Mouse (Mus musculus) gastrocnemius, postnatal 10 days (tissue): Measurements from ENCODE around the gene Prkag3. TPM values are rescaled to one million over a fixed set of nuclear protein-coding genes. Genes with fewer than 3 reads are reported as not detected.

ENCODE experiments used
- DNase-seq: peaks from one replicate; pipeline ENCODE4 v3.0.0; 2021; ENCODE audit warnings: mixed read lengths
- long read RNA-seq, 2 experiments: library from polyadenylated mRNA; stranded (forward); transcript quantifications; one replicate each; pipeline ENCODE4 v2.0.0; 2021
- total RNA-seq, 2 experiments: library from RNA; stranded (reverse); gene quantifications; 2 replicates each; pipeline ENCODE4 v1.2.3; 2021

The Prkag3 gene
- 10 to 100 TPM; 64.7 to 66.7 TPM for total RNA-seq
- long read RNA-seq, experiment 1, transcript Prkag3-206 (14 exons, 2,832 nt): major isoform, 77 of 154 reads
- long read RNA-seq, experiment 1, partial matches to known transcripts: 35 of 154 reads
- long read RNA-seq, experiment 1, other reads (novel, unspliced or antisense): 42 of 154 reads
- long read RNA-seq, experiment 2, transcript Prkag3-206 (14 exons, 2,832 nt): major isoform, 87 of 164 reads
- long read RNA-seq, experiment 2, partial matches to known transcripts: 33 of 164 reads
- long read RNA-seq, experiment 2, other reads (novel, unspliced or antisense): 44 of 164 reads

DNA sequence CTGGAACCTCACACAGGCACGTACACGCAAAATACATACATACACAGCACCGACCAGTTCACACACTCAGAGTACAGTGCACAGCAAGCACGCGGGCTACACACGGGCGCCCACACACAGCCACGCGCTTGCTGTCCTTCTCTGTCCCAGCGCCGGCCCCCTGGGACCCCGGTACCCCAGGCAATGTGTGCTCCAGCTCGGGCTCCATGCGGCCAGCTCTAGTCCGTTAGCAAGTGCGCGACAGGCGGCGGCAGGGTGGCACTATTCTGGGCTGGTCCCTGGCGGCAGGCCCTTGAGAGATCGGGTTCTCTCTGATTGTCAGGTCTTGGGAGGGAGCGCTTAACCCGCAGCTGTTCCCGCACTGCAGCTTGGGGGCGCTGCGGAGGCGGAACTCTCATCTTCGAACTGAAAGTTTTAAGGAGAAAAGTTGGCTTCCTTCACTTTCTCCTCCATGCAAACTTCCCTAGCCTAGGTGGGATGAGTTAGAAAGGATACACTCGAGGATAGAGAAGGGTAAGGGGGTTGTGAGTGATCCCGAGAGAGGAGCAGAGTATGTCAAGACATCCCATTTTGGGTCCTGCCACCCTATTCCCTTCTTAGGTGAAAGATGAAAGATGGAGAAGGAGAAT lies at the start of gene Prkag3:
TSS of gene Prkag3 (minus strand) at position 579 of the 629 bp plus-strand sequence.
- peak; percentile 86 for DNase-seq

DNA sequence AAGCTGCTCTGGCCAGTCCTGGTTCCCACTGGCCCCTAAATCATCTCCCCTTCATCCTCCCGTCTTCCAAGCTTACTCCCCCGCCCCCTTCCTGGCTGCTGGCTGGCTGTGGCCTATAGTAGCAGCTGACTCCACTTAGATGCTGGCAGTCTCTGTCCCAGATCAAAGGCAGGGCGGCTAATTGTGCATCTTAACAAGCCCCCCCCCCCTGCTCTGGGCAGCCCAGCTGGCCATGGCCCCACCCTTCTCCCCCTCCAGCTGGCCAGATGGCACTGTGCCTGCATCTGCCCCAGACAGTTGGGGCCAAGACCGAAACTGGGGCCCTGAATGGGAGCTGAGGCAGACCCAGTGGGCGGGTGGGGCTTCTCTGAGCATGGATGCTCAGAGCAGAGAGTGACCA lies 48.4 kb upstream of the Prkag3 start:
- DNase-seq: no peak

DNA sequence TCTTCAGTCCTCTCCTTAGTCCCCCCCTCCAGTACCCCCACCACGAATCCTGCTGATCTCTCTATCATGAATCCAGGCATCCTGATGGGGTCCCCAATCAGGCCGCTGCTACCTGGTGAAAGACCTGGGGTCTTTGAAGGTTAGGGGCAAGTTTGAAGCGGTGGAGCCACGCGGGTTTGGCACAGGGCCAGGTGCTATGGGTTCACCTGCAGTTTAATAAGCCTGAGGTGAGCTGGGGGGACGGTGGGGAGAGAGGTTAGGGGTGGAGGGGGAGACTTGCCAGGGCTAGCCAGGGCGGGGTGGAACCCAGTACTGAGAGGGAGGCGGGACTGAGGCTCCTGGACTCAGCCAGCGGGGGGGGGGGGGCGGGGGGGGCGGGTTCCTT lies 46.1 kb upstream of the Prkag3 start:
- DNase-seq: no peak

DNA sequence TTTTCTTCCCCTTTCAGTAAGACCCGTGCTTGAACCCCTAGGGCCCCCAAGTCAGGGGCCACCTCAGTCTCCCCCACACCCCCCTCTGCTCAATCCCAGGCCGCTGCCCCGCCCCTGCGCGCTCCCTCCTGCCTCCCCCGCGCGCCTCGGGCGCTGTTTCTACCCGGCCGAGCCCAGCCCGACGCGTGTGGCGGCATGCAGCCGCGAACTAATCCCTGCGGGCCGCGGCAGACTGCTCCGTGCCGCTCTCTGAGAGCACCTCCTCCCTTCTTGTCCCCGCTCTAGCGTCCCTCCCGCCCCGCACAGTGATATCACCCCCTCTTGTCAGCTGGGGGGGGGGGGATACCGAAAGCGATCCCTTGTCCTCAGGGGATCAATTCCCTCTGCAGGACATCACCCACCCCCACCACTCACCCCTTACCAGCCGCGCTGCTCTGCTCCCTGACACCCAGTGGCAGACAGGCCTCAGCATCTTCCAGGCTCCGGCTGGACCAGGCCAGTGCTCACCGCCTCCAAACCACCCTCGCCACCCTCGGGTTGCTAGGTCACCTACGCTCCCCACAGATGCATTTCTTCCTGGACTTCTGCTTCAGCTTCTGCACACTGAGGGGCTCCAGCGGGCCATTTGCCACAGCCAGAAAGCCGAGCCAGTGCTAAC lies 45.6 kb upstream of the Prkag3 start:
- no peak for DNase-seq

DNA sequence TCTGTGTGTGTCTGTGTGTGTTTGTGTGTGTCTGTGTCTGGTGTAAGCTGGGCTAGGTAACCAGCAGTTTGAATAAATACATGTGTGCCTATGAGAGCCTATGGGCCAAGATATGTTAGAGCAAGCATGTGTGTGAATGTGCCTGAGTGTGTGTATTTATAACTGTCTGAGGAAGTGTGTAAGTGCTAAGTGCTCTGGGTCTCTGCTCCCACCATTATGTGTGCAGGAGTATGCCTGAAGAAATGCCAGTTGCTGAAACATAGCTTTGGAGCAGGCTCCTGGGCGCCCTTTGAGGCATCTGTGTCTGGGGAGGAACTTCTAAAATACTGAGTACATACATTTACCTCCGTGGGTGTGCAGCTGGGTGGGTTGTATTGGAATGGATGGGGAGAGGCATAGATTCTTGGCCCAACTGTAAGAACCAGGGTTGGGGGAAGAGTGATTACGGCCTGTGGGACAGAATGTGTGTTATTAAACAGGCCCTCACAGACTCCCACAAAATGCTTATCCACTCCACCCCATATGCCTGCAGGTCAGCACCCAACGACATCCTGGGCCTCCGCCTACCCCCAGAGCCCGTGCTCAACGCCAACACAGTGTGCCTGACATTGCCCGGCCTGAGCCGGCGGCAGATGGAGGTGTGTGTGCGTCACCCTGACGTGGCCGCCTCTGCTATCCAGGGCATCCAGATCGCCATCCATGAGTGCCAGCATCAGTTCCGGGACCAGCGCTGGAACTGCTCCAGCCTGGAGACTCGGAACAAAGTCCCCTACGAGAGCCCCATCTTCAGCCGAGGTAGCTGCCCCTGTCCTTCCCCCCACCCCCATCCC lies 44.0 kb upstream of the Prkag3 start:
- DNase-seq: no peak

DNA sequence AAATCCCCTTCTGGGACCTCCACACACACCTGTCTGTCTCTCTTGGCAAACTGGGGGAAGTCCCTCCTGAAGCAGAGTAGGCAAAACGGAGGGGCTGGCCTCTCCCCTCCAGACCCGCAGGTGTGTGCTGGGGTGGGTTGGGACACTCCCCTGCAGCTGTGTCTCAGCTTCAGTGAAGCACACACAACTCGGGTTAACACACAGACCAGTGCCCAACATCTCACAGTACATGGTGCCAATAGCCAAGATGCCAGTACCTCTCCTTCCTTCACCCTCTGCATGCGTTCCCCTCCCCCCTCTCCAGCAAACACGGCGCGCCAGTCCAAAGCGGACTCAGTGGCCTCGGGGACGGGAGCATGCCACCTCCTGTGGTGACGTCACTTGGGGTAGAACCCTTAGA lies 42.2 kb upstream of the Prkag3 start, which contains the start of gene Wnt10a:
TSS of gene Wnt10a (plus strand) at position 268 of the 400 bp plus-strand sequence.
- DNase-seq: no peak

DNA sequence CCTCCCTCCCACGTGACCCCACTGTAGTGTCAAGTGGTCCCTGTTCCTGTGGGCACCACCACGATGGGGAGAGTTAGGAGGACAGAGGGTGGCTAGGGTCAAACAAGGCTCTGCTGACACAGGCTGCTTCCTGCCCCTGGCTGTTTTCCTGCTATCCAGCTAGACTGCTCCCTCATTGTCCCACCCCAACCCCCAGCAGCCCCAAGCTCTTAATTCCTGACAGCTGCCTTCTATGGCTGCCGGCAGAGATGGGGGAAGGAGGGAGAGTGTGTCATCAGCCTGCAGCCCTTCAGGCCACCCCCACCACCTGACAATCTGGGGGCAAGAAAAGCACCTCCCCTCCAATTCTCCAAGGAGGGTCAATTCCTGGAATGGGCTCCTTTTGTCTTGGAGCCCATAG lies 41.1 kb upstream of the Prkag3 start:
- no peak for DNase-seq

DNA sequence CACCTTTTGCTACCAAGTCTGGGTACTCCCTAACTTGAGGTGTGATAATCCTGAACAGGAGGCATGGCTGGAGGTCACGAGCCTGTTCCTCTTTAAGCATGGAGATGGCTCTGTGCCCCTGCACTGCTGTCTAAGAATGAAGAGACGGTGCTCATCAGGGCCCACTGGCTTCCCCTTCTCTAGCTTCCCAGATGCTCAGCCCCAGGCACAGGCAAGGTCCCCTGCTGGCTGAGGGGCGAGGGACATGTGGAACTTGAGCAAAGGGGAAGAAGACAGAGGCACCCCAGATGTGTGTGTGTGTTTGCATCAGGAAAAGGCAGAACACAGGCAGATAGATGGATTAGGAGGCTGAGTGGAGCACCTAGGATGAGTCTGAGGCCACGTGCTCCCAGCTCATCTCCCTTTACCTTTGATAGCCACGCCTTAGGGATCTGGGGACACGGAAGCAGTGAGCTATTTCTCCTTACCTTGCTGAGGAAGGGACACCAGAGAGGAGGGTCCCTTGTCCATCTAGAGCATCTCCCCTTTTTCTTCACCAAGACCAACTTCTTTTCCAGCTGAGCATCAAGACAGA lies 39.7 kb upstream of the Prkag3 start:
- no peak for DNase-seq

DNA sequence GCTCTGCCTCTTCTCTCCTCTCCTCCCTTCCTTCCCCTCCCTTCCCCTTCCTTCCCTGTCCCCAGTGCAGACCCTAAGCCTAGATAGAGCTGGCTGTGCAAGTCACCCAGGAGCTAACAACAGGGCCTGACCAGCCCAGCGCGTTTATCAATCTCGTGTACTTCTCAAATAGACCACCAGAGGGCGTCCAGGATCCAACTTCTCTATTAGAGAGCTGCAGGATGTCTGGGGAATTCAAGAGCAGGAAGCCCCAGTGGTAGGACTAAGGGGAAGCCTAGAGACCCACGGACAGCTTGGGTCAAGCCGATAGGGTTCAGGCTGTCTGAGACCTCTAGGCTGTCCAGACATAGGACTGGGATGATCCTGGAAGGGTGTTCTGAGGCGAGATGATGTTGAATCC lies 38.8 kb upstream of the Prkag3 start:
- peak; percentile 77 for DNase-seq

DNA sequence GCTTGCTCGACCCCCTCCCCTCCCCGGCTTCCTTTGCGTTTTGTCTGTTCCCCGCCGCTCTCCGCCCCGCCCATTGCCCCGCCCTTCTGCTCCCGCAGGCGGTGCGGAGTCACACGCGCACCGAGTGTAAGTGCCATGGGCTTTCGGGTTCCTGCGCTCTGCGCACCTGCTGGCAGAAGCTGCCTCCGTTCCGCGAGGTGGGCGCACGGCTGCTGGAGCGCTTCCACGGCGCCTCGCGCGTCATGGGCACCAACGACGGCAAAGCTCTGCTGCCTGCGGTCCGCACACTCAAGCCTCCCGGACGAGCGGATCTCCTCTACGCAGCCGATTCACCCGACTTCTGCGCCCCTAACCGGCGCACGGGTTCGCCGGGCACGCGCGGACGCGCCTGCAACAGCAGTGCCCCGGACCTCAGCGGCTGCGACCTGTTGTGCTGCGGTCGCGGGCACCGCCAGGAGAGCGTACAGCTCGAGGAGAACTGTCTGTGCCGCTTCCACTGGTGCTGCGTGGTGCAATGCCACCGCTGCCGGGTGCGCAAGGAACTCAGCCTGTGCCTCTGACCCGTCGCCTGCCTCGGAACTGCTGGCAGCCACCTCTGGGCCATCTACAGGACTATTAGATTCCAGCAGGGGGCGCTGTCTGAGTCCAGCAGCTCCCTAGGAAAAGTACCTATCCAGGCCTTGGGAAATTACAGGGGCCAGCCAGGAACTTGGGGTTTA lies 35.2 kb upstream of the Prkag3 start:
- DNase-seq: peak; percentile 77

DNA sequence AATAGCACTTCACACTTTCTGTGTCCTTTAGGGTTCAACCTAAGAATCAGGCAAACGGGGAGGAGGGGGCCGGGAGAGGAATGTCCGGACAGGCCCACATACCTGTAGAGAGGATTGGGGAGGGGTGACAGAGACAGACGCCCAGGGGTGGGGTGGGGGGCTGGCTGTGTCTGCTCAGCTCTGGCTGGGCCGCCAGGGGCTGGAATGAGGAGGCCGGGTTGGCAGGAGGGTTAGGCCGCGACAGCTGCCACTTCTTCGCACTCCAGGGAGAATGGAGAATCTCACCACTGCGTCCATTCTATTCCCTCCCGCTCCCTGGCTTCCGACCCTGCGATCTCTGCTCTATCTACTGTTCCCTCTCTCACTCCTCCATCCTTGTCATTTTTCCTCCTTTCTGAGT lies 34.5 kb upstream of the Prkag3 start:
- DNase-seq: no peak

DNA sequence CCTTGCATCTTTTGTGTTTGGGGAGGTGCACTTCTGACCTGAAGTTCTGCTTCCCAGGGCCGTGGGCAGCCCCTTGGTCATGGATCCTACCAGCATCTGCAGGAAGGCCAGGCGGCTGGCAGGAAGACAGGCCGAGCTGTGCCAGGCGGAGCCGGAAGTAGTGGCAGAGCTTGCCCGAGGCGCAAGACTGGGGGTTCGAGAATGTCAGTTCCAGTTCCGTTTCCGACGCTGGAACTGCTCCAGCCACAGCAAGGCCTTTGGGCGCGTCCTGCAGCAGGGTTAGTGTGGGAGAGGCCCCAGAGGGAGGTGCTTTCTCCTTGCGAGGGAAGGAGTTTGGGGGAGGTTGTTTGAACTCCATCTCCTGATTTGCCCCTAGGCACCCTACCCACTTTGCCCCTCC lies 33.0 kb upstream of the Prkag3 start:
- no peak for DNase-seq

DNA sequence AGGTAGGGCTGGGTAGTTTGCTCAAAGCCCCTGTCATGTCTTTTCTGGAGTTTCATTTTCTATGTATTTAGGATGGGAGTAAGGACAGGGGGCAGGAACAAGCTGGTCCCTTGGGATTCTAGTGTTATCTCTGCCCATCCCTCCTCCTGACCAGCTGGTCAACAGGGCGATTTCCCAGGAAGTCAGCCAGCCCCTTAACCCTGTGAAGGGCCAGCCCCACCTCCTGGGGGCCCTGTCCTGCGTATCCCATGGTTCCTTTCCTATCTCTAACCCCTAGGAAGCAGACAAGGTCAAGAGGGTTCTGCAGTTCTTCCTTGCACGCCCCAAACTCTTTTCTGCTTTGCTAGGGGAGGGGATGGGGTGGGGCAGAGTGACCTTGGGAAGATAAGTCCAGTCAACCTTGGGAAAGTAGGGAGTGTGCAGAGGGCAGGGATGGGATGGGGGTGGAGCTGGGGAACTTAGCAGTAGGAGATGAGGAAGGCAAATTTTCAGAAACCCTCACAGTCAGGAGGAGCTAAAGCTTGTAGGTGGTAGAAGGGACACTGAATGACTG lies 30.0 kb upstream of the Prkag3 start:
- DNase-seq: no peak

DNA sequence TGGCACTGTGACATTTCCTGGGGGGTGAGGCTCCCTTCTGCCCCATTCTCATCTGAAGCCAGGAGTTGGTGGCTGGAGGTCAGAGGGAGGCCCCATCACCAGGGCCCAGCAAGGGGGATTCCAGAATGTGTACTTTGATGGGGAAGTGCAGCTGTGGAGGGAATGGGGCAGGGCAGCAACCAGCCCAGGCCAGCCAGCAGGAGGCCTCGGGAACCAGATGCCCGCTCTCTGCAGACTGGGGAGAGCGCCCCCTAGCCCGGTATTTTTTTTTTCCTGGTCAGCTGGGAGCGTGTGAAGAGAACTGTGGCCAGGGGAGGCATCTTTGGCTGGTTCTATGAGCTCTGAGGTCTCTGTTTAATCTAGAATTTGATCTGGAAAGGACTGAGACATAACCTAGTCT lies 26.8 kb upstream of the Prkag3 start:
- no peak for DNase-seq

DNA sequence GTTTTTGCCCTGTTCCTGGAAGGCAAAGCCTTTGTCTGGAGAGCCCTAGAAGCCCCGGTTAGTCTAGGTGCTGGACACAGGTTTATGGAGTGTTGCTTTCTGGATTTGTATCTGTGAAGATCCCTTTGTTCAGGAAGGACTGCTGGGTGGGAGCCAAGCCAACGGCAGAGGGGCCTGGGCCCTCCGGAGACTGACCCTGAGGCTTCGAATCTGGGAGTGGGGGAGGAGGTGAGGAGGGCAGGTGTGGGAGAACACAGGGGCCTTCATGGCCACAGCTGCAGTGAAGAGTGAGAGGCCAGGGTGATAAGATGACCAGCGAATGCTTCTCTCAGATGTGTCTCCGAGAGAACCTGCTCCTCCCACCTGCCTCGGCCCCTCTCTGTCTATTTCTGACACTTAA lies 25.0 kb upstream of the Prkag3 start:
- DNase-seq: no peak

DNA sequence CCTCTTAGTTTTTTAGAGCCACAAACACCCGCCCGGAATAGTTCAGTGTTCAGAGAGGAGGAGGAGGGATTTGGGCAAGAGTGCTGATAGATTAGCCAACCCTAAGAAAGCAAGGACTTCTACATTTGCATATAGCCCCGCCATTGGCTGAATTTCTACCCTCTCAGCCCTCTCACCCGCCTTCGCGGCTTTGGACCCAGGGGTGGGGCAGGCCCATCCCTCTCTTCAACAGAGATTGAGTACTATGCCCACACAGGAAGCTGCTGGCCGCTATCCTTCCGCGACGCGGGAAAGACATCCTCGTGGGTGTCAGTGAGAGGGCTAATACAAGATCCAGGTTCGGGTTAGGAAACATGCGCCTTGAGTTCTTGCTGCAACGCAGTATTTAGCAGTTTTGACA lies 24.1 kb upstream of the Prkag3 start:
- DNase-seq: peak; percentile 70

DNA sequence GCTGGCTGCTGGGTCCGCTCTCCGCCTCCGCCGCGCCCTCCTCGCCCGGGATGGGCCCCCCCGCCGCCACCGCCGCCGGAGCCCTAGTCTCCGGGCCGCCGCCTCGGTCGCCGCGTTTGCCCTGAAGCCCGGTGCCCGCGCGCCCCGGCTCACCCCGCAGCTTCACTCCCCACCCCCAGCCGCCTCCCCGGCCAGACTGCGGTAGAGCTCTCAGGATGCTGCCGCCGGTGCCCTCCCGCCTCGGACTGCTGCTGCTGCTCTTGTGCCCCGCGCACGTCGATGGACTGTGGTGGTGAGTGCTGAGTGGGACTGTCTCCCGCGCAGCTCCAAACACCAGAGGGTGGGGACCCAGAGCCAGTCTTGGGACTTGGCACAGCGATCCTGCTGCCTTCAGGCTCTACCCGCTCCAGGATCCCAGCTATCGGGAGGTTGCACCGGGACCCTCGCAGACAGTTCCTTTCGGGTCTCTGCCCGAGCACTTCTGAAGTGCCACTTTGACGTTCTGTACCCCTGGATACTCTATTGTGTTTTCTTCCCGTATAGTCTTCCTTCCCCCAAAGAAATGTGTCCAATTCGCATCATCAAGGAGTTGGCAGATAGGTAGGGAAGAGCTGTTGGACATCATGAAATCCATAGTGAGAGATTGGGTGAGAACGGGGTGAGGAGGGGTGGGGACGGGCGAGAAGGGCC lies 23.1 kb upstream of the Prkag3 start:
- no peak for DNase-seq

DNA sequence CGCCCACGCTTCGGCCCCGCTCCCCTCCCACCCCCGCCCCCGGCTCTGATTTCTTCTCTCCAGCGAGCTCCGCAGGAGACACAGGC lies 22.7 kb upstream of the Prkag3 start, which contains the start of gene Wnt6:
TSS of gene Wnt6 (plus strand) at position 48 of the 86 bp plus-strand sequence.
- DNase-seq: no peak

DNA sequence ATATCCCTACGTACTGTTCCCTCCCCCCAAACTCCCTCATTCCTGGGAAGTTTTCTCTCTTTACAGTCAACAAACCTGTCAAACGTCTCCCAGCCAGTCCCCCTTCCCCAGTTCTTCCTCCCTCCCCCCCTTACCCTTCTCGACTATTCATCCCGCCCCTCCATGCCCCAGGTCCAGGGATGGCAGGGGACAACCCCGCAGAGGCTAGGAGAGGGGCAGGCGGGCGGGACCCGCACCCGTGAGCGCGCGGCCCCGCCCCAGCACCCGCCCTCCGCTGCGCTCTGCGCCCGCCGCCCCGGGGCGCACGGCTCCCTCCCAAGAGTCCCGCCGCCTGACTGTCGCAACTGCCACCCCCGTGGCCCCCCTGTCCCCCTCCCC lies 22.4 kb upstream of the Prkag3 start:
- DNase-seq: no peak

DNA sequence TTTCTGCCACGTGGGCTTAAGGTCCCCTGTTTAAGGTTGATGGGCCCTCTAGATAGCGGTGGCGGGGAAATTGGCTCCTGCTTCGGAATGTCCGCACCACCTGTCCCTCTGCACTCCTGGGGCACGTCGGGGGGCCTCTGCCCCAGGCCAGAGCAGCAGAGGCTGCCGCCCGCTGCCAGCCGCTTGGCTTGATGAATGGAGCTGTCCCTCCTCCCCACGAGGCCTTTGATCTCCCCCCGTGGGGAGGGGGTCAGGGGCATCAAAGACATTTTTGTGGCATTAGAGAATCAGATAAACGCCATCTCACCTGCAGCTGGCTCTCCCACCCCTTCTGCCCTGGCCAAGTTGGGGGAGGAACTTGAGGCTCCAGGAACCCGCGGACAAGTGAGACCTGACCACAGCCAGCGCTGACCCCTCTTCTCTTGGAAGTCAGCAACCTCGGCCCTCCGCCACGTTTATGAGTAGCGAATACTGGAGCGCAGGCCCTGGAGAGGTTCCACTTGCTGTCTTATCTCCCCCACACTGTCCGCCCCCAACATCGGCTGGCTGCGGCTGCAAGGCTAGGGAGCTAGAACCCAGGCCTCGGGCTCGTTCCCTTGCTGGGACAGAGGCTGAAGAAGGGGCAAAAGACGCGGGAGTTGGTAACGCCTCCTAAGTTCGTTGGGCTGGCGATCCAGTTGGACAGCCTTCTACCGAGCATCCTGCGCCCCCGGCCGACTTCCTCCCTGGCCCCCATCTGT lies 21.9 kb upstream of the Prkag3 start:
- DNase-seq: no peak

DNA sequence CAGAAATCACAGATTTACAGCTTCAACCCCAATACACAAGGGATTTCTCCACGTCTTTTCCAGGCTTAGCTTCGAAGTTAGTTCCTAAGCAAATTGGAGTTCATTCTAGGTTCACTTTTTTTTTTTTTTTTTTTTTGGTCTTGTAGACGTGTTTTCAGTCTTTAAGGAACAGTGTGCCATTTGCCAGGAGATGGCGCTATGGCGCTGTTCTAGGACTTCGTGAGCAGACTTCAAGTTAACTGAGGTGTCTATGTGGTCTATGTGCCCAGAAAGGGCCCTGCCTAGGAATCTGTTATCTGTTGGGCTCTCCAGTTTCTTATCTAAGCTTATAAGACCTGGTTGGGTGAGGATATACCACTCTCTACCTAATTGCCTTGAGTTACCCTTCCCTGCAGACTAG lies 14.1 kb upstream of the Prkag3 start:
- DNase-seq: peak; percentile 74
